In genomic region chr17:30459706-30460105, GRCm38 (mm10) we compare ENCODE assay signal across 24 mouse cellular contexts.
DNase-seq lines count a peak whose midpoint lies in the region; ATAC-seq and TF ChIP-seq lines count a peak whose summit lies in the region.
"Had no signal": no experiment of that assay in that cellular context is flagged by ENCODE, and none has a peak within 500 bp of the region (broad histone marks: within the 10 kb centered on the region; RNA-seq: fewer than 3 reads in every experiment).

No protein-coding gene starts in this region.

- 36% methylated on average over 5 of the region's 5 CpGs for WGBS in hindbrain, embryonic 14.5 days
- WGBS in hindbrain, embryonic 11.5 days, result 69% methylated on average over 5 of the region's 5 CpGs
- WGBS in midbrain, postnatal 0 days, result 46% methylated on average over 5 of the region's 5 CpGs
- 86% methylated on average over 5 of the region's 5 CpGs for WGBS in midbrain, embryonic 10.5 days
- WGBS in lung, adult 2 months, result 61% methylated on average over 5 of the region's 5 CpGs

- no peak overlapping the region for H3K4me3 ChIP-seq in hindbrain, embryonic 14.5 days (replicated peaks; ENCODE audit: low read length)
- H3K4me3 ChIP-seq in hindbrain, embryonic 11.5 days (ENCODE audit: low read depth, low read length), result no peak overlapping the region
- H3K4me3 ChIP-seq in midbrain, postnatal 0 days (ENCODE audit: low read depth, low read length), result no peak overlapping the region
- H3K4me3 ChIP-seq in midbrain, embryonic 10.5 days, result no peak overlapping the region
- H3K4me3 ChIP-seq in lung, adult 2 months (replicated peaks; ENCODE audit: extremely low read depth, low read depth, low read length), result no peak overlapping the region
- H3K4me3 ChIP-seq: embryonic facial prominence, embryonic 13.5 days; erythroblast, embryonic 14.5 days; forebrain, embryonic 12.5 days; gastrocnemius, adult 2 months; heart, embryonic 15.5 days; liver, embryonic 13.5 days; lung, embryonic 15.5 days had no signal

- no peak for ATAC-seq in hindbrain, embryonic 14.5 days (ENCODE audit: low FRiP score)
- no peak for ATAC-seq in hindbrain, embryonic 11.5 days (ENCODE audit: low FRiP score)
- no peak for ATAC-seq in midbrain, postnatal 0 days (ENCODE audit: low FRiP score)
- ATAC-seq: inflammation-experienced regulatory T-cells, adult 6 months; Patski had no signal

- TF ChIP-seq CTCF in midbrain, postnatal 0 days (IDR thresholded peaks at IDR 0.05), result no peak
- no peak for TF ChIP-seq CTCF in lung, adult 2 months (IDR thresholded peaks at IDR 0.05; ENCODE audit: insufficient read depth, low read length)

- no peak overlapping the region for H3K9ac ChIP-seq in hindbrain, embryonic 14.5 days
- no peak overlapping the region for H3K9ac ChIP-seq in hindbrain, embryonic 11.5 days (ENCODE audit: low read depth, low read length)
- H3K9ac ChIP-seq in midbrain, postnatal 0 days (replicated peaks; ENCODE audit: low read length, poor library complexity, severe bottlenecking), result no peak overlapping the region
- H3K9ac ChIP-seq: embryonic facial prominence, embryonic 13.5 days; forebrain, embryonic 12.5 days; heart, embryonic 15.5 days; liver, embryonic 13.5 days; lung, embryonic 15.5 days had no signal

- no peaks in the 10 kb centered on the region for H3K27me3 ChIP-seq in hindbrain, embryonic 14.5 days (ENCODE audit: control insufficient read depth, insufficient read depth, low read length)
- H3K27me3 ChIP-seq in hindbrain, embryonic 11.5 days (ENCODE audit: control insufficient read depth, insufficient read depth, low read length), result no peaks in the 10 kb centered on the region
- no peaks in the 10 kb centered on the region for H3K27me3 ChIP-seq in midbrain, postnatal 0 days (ENCODE audit: insufficient read depth, low read length)
- H3K27me3 ChIP-seq in midbrain, embryonic 10.5 days (ENCODE audit: low read depth, poor library complexity, severe bottlenecking), result no peaks in the 10 kb centered on the region
- H3K27me3 ChIP-seq: embryonic facial prominence, embryonic 13.5 days; forebrain, embryonic 12.5 days; heart, embryonic 15.5 days; liver, embryonic 13.5 days; lung, embryonic 15.5 days; Patski had no signal

- TF ChIP-seq POLR2A in lung, adult 2 months (IDR thresholded peaks at IDR 0.05; ENCODE audit: borderline replicate concordance, extremely low read depth, low read depth, low read length), result no peak

- no peak overlapping the region for H3K4me2 ChIP-seq in hindbrain, embryonic 14.5 days (replicated peaks)
- no peak overlapping the region for H3K4me2 ChIP-seq in hindbrain, embryonic 11.5 days (replicated peaks; ENCODE audit: low read depth, low read length)
- no peak overlapping the region for H3K4me2 ChIP-seq in midbrain, postnatal 0 days (ENCODE audit: low read depth, low read length, poor library complexity, severe bottlenecking)
- H3K4me2 ChIP-seq: embryonic facial prominence, embryonic 13.5 days; forebrain, embryonic 12.5 days; heart, embryonic 15.5 days; liver, embryonic 13.5 days; lung, embryonic 15.5 days had no signal

- H3K9me3 ChIP-seq in hindbrain, embryonic 14.5 days (ENCODE audit: control insufficient read depth, low read length), result no peaks in the 10 kb centered on the region
- H3K9me3 ChIP-seq in hindbrain, embryonic 11.5 days (ENCODE audit: control insufficient read depth, low read length), result no peaks in the 10 kb centered on the region
- no peaks in the 10 kb centered on the region for H3K9me3 ChIP-seq in midbrain, postnatal 0 days (ENCODE audit: low read length)
- no peaks in the 10 kb centered on the region for H3K9me3 ChIP-seq in midbrain, embryonic 10.5 days (replicated peaks)
- H3K9me3 ChIP-seq: embryonic facial prominence, embryonic 13.5 days; forebrain, embryonic 12.5 days; heart, embryonic 15.5 days; liver, embryonic 13.5 days; lung, embryonic 15.5 days had no signal

- peaks cover 38% of the 10 kb centered on the region for H3K4me1 ChIP-seq in hindbrain, embryonic 14.5 days (replicated peaks; ENCODE audit: control insufficient read depth, insufficient read depth, low read length)
- 0 out of 2 replicates have a peak, but pooled peaks cover 2% of the 10 kb centered on the region for H3K4me1 ChIP-seq in hindbrain, embryonic 11.5 days (replicated peaks; ENCODE audit: control insufficient read depth, insufficient read depth, low read length)
- 0 out of 2 replicates have a peak, but pooled peaks cover 2% of the 10 kb centered on the region for H3K4me1 ChIP-seq in midbrain, postnatal 0 days (ENCODE audit: insufficient read depth, low read length)
- H3K4me1 ChIP-seq in midbrain, embryonic 10.5 days, result peaks cover 51% of the 10 kb centered on the region
- peaks cover 10% of the 10 kb centered on the region for H3K4me1 ChIP-seq in lung, adult 2 months (ENCODE audit: control insufficient read depth, insufficient read depth, low read length)
- H3K4me1 ChIP-seq: liver, embryonic 13.5 days had no signal

- no peaks in the 10 kb centered on the region for H3K36me3 ChIP-seq in hindbrain, embryonic 14.5 days (replicated peaks; ENCODE audit: control insufficient read depth, insufficient read depth)
- H3K36me3 ChIP-seq in hindbrain, embryonic 11.5 days (ENCODE audit: control insufficient read depth, insufficient read depth, low read length), result no peaks in the 10 kb centered on the region
- no peaks in the 10 kb centered on the region for H3K36me3 ChIP-seq in midbrain, postnatal 0 days (ENCODE audit: insufficient read depth, low read length)
- H3K36me3 ChIP-seq in midbrain, embryonic 10.5 days, result no peaks in the 10 kb centered on the region
- H3K36me3 ChIP-seq: embryonic facial prominence, embryonic 13.5 days; forebrain, embryonic 12.5 days; heart, embryonic 15.5 days; liver, embryonic 13.5 days; lung, embryonic 15.5 days had no signal

- peak; percentile 50 for DNase-seq in hindbrain, embryonic 14.5 days (ENCODE audit: low spot score)
- no peak for DNase-seq in hindbrain, embryonic 11.5 days (ENCODE audit: low spot score)
- DNase-seq in midbrain, postnatal 0 days (ENCODE audit: low spot score), result peak; percentile 53
- DNase-seq in midbrain, embryonic 10.5 days (ENCODE audit: low spot score), result no peak
- DNase-seq in lung, adult 2 months, result peak; percentile 49
- no peak for DNase-seq in natural killer cell, adult 2 months (ENCODE audit: low spot score in 2 of 2)
- no peak for DNase-seq in gastrocnemius, postnatal 4 days (ENCODE audit: low spot score in 2 of 2)
- DNase-seq: adrenal gland, adult 2 months; cerebellum, adult 11-12 months; cerebellum, postnatal 25 days; embryo, embryonic 11 days; gastrocnemius, adult 2 months; heart, postnatal 36 days; kidney, adult 8-10 months; kidney, postnatal 10 days; layer of hippocampus, postnatal 36 days; liver, embryonic 13.5 days had no signal

- no peak overlapping the region for H3K27ac ChIP-seq in hindbrain, embryonic 14.5 days
- H3K27ac ChIP-seq in hindbrain, embryonic 11.5 days (ENCODE audit: low read depth, low read length), result no peak overlapping the region
- no peak overlapping the region for H3K27ac ChIP-seq in midbrain, postnatal 0 days (ENCODE audit: low read depth, low read length)
- H3K27ac ChIP-seq in midbrain, embryonic 10.5 days (replicated peaks), result no peak overlapping the region
- H3K27ac ChIP-seq: embryonic facial prominence, embryonic 13.5 days; forebrain, embryonic 12.5 days; gastrocnemius, adult 2 months; liver, embryonic 13.5 days; lung, embryonic 15.5 days had no signal

Comparison
In these comparisons a context has a peak if more than half of its experiments do, and no peak if none do; other contexts are left out.
1. DNase-seq: peak in hindbrain, embryonic 14.5 days (single experiment), midbrain, postnatal 0 days (single experiment) and lung, adult 2 months (single experiment); none in hindbrain, embryonic 11.5 days (single experiment), midbrain, embryonic 10.5 days (single experiment), natural killer cell, adult 2 months (0 of 2) and gastrocnemius, postnatal 4 days (0 of 2).